Mouse (Mus musculus): ENCODE results near the gene Smarce1.

Gene Smarce1

GRCm38 (mm10) chr11:99166241-99166640 lies 64.6 kb downstream of the Smarce1 start:
- peak; percentile 58 for DNase-seq

- no peak for DNase-seq
Observed at GRCm38 (mm10) chr11:99165031-99165752, 65.6 kb downstream of the Smarce1 start.

GRCm38 (mm10) chr11:99162972-99163686 lies 67.7 kb downstream of the Smarce1 start:
- DNase-seq: peak; percentile 87

- DNase-seq: no peak
Observed at GRCm38 (mm10) chr11:99161648-99162047, 69.2 kb downstream of the Smarce1 start.

GRCm38 (mm10) chr11:99160228-99160627 lies 70.6 kb downstream of the Smarce1 start:
- no peak for DNase-seq
